Mouse (Mus musculus) Patski (cell line): ENCODE results near the gene Moxd1. TPM values are rescaled to one million over a fixed set of nuclear protein-coding genes. Genes with fewer than 3 reads are reported as not detected.
"Not testable (repeated sequence)": the region's sequence is repeated elsewhere in the genome, so short reads cannot be mapped to it uniquely, and the experiment has no call there.

Source experiments
- ATAC-seq: fragments of 100-300 bp; one replicate; pipeline ENCODE4 v1.8.0; 2021
- CTCF ChIA-PET: fragments of 350-600 bp; sonication (Branson Sonifier 250); formaldehyde crosslinking; loops from one replicate; lab custom pipeline; 2022; ENCODE audit warnings: inconsistent platforms; lab: Charles Lee
- POLR2A ChIA-PET: fragments of 350-600 bp; sonication (Branson Sonifier 250); formaldehyde crosslinking; loops from one replicate; lab custom pipeline; 2022; ENCODE audit warnings: antibody characterized with exemption, inconsistent platforms; lab: Charles Lee
- DNase-seq: peaks from one replicate; pipeline ENCODE4 v3.0.0-alpha.2; 2011; ENCODE audit warnings: low read depth, low spot score
- H3K27me3 ChIP-seq: fragments of 371-371 bp; one replicate; pipeline ENCODE4 v1.5.1; 2021
- CTCF ChIP-seq: fragments of 100-300 bp; IDR thresholded peaks from one replicate; pipeline ENCODE4 v1.5.1; 2021
- in situ Hi-C: fragments of 300-500 bp; cut with MboI; formaldehyde crosslinking; loops from 3 replicates; pipeline ENCODE4 v1.11.1; 2018; ENCODE audit warnings: low pct_unique_long_range_greater_than_20kb, mixed read lengths
- polyA plus RNA-seq: library from polyadenylated mRNA; unstranded; gene quantifications from one replicate; pipeline ENCODE4 v1.2.3, GENCODE M21; 2021

The Moxd1 gene
- polyA plus RNA-seq, 1 experiment from 2014 or later: not detected

DNA sequence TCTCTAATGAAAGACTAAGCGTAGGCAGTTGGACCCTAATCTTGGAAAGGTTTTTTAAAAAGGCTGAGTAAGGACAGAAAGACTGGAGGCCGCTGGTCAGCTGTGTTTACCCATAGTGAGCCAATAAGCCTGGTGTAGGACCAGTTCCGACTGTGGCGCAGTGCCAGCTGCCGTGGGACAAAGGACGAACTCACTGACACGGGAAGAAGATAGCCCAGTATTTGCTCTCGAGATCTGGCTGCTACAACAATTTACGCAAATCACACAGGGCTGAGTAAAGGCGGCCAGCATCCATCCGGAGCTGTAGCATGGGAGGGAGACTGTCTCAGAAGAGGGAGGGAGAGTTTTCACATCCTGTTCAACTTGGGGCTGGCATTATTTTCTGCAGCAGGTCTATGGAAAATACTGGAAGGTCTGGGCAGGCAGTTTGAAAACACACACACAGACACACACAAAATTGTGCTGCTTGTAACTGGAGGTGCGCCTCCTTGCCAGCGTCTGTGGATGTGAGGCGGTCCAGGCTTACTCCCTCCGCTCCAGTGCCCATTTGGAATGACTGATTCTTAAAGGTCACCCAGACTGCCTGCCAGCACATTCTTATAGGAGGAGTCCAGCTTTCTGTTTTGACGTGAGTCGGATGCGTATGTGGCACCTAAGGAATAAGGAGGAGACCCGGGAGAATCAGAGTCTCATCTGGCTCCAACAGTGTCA lies 94.0 kb downstream of the Moxd1 start:
- peak; percentile 51 for ATAC-seq
- CTCF ChIA-PET: no interaction called here
- no peak for DNase-seq
- no peaks in the 10 kb centered on the region for H3K27me3 ChIP-seq
- POLR2A ChIA-PET: interaction anchor here (0.7 kb wide), 1 partner anchor 331 kb away, joined by 3 read pairs; no protein-coding TSS in a partner anchor
- in situ Hi-C loops: no loop called here
- no peak for TF ChIP-seq CTCF

DNA sequence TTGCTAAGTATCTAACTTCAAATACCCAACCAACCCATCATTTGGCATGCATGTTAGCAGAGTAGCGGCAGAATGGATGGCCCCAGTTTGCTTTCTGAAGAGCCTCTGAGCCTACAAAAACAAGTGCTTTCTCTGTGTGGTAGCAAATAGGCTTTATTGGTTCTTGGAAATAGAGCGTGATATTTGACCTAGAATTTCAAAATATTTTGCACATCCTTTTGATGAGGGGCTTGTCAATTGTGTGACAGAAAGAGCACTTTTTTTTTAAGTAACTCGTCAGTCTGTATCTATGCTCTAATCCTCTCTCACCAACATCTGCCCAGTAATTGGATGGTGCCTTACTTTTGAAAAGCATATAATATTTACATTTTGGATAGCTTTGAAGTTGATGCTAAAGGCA lies 97.0 kb downstream of the Moxd1 start:
- H3K27me3 ChIP-seq: no peaks in the 10 kb centered on the region
- TF ChIP-seq CTCF: no peak
- ATAC-seq (no peak), DNase-seq (no peak)
- ChIA-PET CTCF (no interaction called here), POLR2A (no interaction called here)
- in situ Hi-C loops: loop anchor here (5.0 kb wide), 1 partner anchor 302 kb away; no protein-coding TSS in a partner anchor

DNA sequence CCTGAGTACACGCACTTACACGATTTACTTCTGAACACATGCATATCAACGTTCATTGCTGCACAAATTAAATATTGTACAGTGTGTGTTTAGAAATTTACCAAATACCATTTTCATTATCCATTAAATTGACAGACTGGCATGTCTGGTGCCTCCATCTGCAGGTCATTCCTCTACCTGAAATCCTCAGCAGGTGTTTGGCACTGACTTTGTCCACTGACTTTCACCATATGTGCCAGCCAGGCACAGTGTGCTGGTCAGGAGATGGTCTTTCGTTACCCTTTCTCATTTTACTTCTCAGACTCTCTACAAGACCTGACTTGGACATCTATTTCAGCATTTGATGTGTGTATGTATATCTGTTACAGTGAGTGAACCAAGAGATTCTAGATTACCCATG lies 99.7 kb downstream of the Moxd1 start:
- POLR2A ChIA-PET: no interaction called here
- ATAC-seq: no peak

DNA sequence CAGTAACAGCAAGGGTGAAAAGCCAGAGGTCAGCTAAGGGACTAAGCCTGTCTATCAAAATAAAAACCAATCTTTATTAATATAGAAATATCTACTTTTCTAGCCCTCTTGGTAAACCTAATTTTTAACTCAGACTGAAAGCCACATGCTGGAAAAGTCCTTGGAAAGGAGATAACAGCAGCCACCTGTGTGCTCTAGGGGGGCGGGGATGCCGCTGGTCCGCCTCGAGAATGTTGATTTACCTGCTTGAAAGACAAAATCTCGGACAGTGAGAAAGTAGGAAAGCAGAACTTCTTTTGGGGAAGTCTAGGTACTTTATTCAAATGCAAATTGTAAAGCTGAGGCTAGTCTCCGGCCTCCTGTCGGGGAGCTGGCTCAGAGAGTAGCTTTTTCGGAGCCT lies 103.9 kb downstream of the Moxd1 start:
- ATAC-seq, CTCF ChIA-PET, H3K27me3 ChIP-seq, DNase-seq, POLR2A ChIA-PET, in situ Hi-C loops: not testable (repeated sequence)

More for the DNA sequence above, 99.7 kb downstream of the Moxd1 start:
- no peak for DNase-seq
- no peaks in the 10 kb centered on the region for H3K27me3 ChIP-seq
- TF ChIP-seq CTCF: no peak
- CTCF ChIA-PET: interaction anchor here (1.6 to 2.8 kb wide), 3 partner anchors 9 to 34 kb away, joined by 5 to 20 read pairs (median 13); no protein-coding TSS in a partner anchor
- in situ Hi-C loops: loop anchor here (5.0 kb wide), 1 partner anchor 299 kb away; no protein-coding TSS in a partner anchor

DNA sequence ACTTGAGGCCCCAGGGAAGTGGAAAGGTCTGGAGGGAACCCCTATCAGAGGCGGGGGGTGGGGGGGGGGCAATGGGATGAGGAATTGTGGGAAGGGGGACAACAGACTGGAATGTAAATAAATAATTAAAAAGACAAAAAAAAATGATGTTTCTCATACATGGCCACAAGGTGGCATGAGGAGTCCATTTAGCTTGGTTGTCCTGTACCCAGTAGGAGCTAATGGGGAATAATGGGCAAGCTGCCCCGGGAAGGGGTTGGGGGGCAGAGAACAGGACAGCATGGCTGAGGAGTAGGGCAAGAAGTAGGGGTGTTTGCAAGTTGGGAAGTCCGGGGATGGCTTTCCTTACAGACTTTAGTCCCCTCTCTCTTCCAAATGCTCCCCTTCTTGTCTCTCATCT lies 109.5 kb downstream of the Moxd1 start:
- no peak for DNase-seq
- TF ChIP-seq CTCF: peak; percentile 49
- ATAC-seq: no peak
- in situ Hi-C loops: no loop called here
- no peaks in the 10 kb centered on the region for H3K27me3 ChIP-seq
- ChIA-PET POLR2A (no interaction called here), CTCF (interaction anchor here (2.2 to 3.1 kb wide), 2 partner anchors 11 to 20 kb away, joined by 12 to 13 read pairs; no protein-coding TSS in a partner anchor)

DNA sequence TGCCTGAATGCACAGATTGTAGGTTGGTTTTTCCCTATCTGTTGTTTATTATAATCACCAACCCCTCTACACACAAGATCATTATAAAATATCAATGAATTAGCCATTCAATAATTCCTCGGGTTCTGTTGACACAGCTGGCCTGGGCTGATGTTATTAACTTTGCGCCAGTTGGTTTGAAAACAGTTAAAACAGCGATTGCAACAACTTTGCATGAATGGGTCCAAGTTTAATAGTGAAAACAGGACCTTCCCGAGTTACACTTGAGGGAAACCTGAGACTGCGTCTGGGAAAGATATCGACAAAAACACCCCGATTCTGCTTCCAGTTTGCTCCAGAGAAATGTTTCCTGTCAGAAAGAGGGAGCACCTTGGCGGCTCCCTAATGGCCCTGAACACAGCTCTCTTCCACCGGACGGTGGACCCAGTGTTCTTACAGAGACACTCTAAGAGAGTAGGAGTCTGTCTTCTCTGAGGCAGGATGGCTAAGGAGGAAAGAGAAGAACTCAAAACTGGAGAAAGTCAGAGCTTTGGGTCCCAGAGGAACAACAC lies 116.4 kb downstream of the Moxd1 start:
- TF ChIP-seq CTCF: no peak
- ATAC-seq: no peak
- no peaks in the 10 kb centered on the region for H3K27me3 ChIP-seq
- in situ Hi-C loops: no loop called here
- POLR2A ChIA-PET: no interaction called here
- CTCF ChIA-PET: interaction anchor here (1.4 kb wide), 1 partner anchor 42 kb away, joined by 3 read pairs; no protein-coding TSS in a partner anchor
- no peak for DNase-seq

DNA sequence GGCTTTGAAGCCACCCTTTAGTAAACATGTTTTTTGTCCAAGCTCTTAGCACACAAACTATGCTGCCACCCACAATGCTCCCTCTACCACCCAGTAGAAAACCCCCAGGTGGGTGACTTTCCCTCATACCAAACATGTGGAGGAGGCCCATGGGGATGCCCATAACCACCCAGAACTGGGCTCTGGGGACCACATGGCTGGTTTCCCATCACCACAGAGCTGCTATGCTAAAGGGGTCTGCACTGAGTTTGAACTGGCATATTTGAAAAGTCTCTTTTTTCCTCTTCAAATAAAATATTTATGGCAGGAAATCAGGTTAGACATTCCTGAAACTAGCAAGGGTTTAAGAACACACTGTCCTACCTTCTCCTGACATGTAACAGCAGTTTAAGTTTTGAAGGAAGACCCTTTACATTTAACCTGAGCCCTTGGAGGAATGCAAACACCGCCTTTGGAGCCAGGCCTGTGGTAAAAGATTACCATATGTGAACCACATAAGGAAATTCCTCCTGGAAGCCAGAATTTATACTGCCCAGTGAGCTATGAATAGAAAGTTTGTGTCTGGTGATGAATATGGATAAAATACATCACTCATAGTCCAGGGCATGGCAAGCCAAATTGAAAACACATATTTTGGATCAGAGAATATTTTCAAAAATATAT lies 117.4 kb downstream of the Moxd1 start:
- ChIA-PET POLR2A (no interaction called here), CTCF (interaction anchor here (1.2 to 1.4 kb wide), 2 partner anchors 29 to 41 kb away, joined by 3 to 6 read pairs; no protein-coding TSS in a partner anchor)
- in situ Hi-C loops: no loop called here
- H3K27me3 ChIP-seq: no peaks in the 10 kb centered on the region
- DNase-seq: no peak
- no peak for TF ChIP-seq CTCF
- no peak for ATAC-seq

DNA sequence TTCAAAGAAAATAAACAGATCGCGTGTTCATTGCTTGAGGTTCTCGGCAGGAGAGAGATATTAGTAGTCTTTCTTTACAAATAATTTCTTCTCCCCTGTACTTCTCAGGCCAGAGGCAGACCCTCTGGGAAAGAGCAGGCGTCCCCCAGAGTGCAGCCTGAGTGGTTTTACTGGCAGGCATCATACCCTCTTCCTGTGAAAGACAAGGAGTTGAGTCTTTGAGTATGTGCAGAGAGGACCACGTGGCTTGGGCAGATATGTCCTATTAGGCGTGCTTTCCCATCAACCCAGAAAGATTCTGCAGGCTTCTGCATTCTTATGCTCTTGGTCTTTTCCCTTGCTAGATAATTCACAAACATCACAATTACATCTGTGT lies 117.9 kb downstream of the Moxd1 start:
- in situ Hi-C loops: no loop called here
- CTCF ChIA-PET: interaction anchor here (1.2 kb wide), 1 partner anchor 29 kb away, joined by 6 read pairs; no protein-coding TSS in a partner anchor

DNA sequence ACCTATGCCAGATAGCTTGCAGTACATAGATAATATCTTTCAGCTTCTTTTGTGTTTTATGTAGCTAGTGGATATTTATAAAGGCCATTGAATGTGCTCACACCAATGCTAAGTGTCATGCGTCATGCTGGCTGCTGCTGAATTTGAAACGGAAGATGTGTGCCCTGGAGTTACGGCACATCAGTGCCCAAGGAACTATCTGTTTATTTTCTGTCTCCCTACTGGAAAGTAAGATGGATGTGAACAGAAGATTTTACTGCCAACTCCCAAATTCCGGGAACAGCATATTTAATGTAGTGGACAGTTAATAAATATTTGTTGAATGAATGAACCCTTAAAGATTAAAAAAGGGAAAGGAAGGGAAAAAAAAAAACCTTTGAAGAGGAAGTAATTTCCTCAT lies 119.8 kb downstream of the Moxd1 start:
- TF ChIP-seq CTCF: no peak
- in situ Hi-C loops: no loop called here
- ATAC-seq (no peak), DNase-seq (no peak)
- no peaks in the 10 kb centered on the region for H3K27me3 ChIP-seq
- POLR2A ChIA-PET: no interaction called here
- CTCF ChIA-PET: interaction anchor here (1.4 kb wide), 1 partner anchor 9 kb away, joined by 4 read pairs; no protein-coding TSS in a partner anchor

More for the DNA sequence above, 117.9 kb downstream of the Moxd1 start:
- TF ChIP-seq CTCF: no peak
- ATAC-seq (no peak), DNase-seq (no peak)
- no peaks in the 10 kb centered on the region for H3K27me3 ChIP-seq
- POLR2A ChIA-PET: no interaction called here

Other genes starting within 250 kb of the Moxd1 start
- not detected for gene Taar6, start 237.9 kb upstream of the Moxd1 start, polyA plus RNA-seq
- not detected for gene Taar7a, start 230.0 kb upstream of the Moxd1 start, polyA plus RNA-seq
- gene Taar7b, start 223.6 kb upstream of the Moxd1 start, polyA plus RNA-seq: not detected
- not detected for gene Taar7d, start 196.3 kb upstream of the Moxd1 start, polyA plus RNA-seq
- gene Taar7e, start 185.9 kb upstream of the Moxd1 start, polyA plus RNA-seq: not detected
- gene Taar7f, start 174.0 kb upstream of the Moxd1 start, polyA plus RNA-seq: not detected
- gene Taar8a, start 147.0 kb upstream of the Moxd1 start, polyA plus RNA-seq: not detected
- not detected for gene Taar8b, start 131.2 kb upstream of the Moxd1 start, polyA plus RNA-seq
- gene Taar8c, start 121.6 kb upstream of the Moxd1 start, polyA plus RNA-seq: not detected
- gene Taar9, start 114.0 kb upstream of the Moxd1 start, polyA plus RNA-seq: not detected
- gene Stx7, start 74.2 kb upstream of the Moxd1 start, polyA plus RNA-seq: 145 TPM